Mouse (Mus musculus): ENCODE measurements at regions not wholly inside any gene's neighbourhood (a gene's known extent, or its start where the extent isn't known, plus 50 kb on each side); places are given as distances from the start of the nearest gene placed in this dataset.
"Not testable (repeated sequence)": the region's sequence is repeated elsewhere in the genome, so short reads cannot be mapped to it uniquely, and the experiment has no call there.

DNA sequence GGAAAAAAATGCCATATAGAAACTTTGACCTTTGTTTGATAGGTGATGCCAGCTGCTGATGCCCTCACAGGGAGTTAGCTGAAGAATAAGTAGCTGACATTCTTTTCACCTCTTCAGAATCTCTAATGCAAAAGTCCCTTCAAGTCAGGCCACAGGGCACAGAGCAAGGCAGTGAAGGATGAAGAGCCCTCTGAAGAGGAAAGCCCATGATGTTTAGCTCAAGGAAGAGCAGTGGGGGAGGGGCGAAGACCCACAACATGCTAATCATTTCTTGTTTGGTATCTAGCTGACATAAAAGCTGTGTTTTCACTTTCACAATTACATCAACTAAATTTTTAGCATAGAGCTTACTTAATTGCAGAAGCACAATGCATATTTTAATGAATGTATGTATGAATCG, 1108.4 kb downstream of the Trim52 start:
- peak; percentile 3 for DNase-seq

DNA sequence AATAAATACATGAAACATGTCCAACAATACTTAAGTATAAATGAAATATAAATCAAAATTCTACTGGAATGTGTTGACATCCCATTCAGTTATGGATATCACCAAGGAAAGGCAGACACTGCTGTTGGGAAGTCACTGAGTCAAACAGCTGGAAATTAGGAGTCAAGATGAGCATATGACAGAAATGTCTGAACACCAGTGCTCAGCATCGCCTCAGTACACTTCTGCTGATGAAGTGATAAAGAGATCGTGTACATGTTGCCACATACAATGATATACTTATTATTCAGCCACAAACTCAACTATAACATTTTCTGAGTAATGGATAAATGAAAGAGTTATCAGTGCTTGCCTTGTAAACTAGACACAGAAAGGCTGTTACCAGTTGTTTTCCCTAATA, 1158.2 kb downstream of the Trim52 start:
- no peak for DNase-seq

DNA sequence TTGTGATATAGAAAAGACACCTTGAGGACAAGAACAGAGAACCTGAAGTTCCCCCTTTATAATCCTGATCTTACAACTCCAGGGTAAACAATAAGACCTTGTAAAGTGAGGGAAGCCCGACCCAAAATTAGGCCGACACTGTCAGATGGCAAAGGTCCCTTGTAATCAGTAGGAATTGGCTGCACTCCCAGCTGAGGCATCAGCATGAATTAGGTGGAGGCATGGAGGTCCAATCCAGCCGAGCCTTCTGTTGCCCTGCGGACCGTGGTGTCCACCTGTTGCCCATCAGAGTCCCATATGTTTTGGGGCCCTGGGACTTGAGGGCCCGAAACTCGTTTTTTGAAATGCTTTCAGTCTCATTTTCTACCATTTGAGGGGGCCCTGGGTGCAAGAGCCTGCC, 1174.3 kb downstream of the Trim52 start:
- not testable (repeated sequence) for DNase-seq

DNA sequence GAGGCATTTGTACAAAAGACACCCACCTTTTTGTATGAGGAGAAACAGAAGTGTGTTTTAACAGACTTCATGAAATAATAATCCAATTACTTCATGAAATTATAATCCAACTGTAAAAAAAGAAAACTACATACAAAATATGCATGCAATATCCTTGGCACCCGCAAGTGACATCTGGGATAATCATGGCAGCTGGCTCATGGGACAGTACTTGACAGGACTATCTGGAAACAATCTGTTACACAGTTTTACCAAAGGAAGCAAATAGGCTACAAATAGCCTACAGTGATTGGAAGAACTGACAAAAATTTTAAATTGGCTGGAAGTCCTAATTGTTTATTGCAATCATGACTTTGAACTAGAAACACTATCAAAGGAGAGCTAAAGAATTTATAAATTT, 1223.3 kb downstream of the Trim52 start:
- DNase-seq = no peak

DNA sequence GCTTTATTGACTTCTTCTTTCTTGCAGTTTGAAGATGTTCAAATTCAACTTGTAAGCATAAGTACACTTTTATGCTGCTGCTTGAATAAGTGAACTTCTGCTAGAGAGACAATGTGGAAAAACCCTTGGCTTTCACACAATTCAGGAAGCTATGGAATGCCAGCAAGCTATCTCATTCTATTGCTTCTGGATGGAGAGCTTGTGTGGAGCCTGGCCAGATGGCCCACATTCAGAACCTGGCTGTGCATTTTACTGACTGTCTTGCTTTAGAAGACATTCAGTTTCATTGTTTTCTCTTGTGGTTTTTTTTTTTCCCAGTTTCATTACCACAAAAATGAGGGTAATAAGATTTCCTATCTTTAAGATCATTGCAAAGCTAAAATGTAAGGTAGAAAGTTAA, 1234.2 kb downstream of the Trim52 start:
- no peak for DNase-seq

DNA sequence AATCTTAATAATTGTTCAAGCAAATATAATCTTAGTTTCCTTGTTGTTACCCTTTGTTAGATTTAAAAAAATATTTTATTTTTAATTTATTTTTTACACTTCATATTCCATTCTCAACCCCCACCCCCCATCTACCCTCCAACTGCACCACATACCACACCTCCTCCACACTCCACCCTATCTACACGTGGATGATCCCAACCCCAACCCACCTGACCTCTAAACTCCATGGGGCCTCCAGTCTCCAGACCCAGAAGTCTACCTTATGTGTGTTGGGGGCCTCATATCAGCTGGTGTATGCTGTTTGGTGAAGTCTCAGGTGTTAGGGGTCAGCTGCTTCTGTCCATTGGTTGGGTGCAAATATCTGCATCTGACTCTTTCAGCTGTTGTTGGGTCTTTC, 1256.8 kb downstream of the Trim52 start:
- no peak for DNase-seq

Measured in kidney, postnatal 10 days (tissue).